Mouse (Mus musculus) heart, postnatal 14 days (tissue): ENCODE measurements around the gene Frmpd2. TPM values are rescaled to one million over a fixed set of nuclear protein-coding genes. Genes with fewer than 3 reads are reported as not detected.

Experiments used
- DNase-seq, 2 experiments: peaks; one replicate each; pipeline ENCODE4 v3.0.0; 2021 to 2022
- intact Hi-C: fragments of 180-260 bp; cut with DNase I; formaldehyde crosslinking; loops from one replicate; pipeline ENCODE4 v1.15.1; 2025
- total RNA-seq, 2 experiments: library from RNA; stranded (reverse); gene quantifications; 2 replicates each; pipeline ENCODE4 v1.2.3; 2021

The Frmpd2 gene
- total RNA-seq, 2 experiments from 2014 or later: 0.22 TPM; not detected in 1

DNA sequence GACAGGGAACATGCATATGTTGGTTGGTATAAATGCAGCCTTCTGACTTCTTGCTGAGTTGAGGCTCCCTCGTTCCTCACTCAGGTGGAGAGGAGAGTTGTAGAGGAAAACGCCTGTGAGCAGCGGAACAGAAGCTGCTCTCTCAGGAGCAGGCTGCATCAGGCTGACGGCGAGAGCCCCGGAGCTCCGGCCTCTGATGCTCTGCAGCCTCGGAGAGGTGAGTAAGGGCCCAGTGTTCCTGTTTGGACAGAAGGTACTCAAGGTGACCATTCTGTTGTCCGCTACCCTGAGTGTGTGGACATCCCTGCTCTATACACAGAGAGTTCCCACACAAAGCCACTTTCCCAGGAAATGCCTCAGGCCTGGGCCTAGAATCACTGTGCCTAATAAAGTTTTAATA, 31.8 kb downstream of the Frmpd2 start:
- DNase-seq: no peak
- intact Hi-C loops: no loop called here

- intact Hi-C loops: no loop called here
- DNase-seq: no peak
Measured at GRCm38 (mm10) chr14:33506696-33507095, 35.2 kb downstream of the Frmpd2 start.

- intact Hi-C loops: no loop called here
- DNase-seq: no peak
Measured at GRCm38 (mm10) chr14:33508660-33509059, 37.2 kb downstream of the Frmpd2 start.

- no peak for DNase-seq
- intact Hi-C loops: no loop called here
Measured at GRCm38 (mm10) chr14:33513877-33514276, 42.4 kb downstream of the Frmpd2 start.

GRCm38 (mm10) chr14:33514756-33515285, 43.3 kb downstream of the Frmpd2 start:
- intact Hi-C loops: no loop called here
- no peak for DNase-seq

DNA sequence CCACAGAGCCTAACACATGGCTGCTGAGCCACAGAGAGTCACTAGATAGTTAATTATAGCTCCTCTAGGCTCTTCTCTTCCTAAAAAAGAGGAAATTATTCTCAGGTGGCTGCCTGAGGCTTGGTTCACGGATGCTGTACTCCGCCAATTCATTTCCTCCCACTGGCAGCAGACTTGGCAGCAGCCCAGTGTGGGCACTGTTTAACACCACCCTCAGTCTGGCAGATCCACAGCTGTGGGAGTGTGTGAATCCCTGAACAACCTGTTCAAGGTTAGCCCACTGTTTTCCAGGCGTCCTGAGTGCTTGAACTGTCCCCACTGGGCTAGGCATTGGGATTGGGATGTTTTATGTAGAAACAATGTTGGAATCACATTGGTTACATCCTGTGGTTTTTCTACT, 50.0 kb downstream of the Frmpd2 start:
- no peak for DNase-seq
- intact Hi-C loops: no loop called here

DNA sequence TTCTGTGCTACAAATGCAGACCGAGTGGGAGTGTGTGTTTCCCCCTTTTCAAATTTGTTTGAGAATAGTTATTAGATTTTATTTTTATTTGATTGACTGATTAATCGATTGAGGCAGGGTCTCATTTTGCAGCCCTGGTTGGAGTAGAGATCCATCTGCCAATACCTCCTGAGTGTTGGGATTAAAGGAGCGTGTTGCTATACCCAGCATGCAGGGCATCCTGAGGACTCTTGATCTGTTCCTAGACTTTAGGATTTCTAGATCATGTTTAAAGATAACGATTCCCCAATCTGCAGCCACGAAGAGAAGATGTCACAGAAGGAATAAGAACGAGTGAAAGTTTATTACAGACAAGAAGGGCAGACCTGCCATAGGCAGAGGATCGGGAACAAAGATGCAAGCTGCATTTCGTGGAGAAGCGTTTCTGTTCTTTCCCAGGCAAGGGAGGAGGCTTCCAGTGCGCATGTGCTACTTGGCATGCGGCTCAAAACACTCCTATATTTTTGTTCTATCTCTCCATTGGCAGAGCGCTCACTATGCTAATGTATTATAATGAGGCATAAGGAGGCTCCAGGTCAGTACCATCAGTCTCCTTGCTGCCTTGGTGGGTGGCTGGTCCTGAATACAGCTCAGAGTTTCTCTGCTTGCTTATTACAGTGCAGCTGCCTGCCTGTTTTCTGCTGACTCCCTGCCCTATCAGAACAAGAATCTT, 53.9 kb downstream of the Frmpd2 start:
- intact Hi-C loops: no loop called here
- no peak for DNase-seq

DNA sequence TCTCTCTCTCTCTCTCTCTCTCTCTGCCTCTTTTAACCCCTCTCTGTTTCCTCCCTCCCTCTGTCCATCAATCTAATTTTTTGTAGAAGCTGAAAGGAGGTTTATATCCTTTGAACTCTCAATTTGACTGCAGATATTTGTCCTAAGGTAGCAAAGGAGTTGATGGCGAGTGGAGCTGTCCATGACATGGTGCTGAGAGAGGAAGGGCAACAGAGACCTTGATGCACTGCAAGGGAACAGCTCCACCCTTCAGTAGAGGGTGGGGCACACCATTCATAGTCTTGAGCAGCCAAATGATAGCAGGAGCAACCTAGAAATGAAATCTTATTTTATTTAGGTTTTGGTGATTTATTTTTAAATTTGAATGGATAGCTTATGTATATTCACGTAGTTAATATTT, 55.1 kb downstream of the Frmpd2 start:
- peak in 1 of 2 experiments; percentile 10 for DNase-seq
- intact Hi-C loops: no loop called here

DNA sequence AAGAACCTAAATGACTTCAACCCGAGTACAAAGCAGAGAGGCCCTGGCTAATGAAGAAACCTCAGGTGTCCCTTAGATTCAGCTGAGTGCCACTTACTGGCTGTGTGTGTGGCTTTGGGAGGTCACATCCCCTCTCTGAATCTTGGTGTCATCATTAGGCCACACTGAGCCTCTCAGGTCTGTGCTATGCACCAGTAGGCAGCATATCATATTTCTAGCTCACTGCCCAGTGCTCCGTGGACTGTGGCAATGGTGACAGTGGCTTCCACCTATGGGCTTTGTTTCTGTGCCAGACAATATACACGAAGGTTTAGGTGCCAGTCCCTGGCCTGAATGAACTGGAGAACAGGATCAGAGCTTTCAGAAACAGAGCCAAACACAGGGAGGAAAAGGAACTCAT, 56.4 kb downstream of the Frmpd2 start:
- intact Hi-C loops: no loop called here
- DNase-seq: no peak

- no peak for DNase-seq
- intact Hi-C loops: no loop called here
Measured at GRCm38 (mm10) chr14:33531331-33531912, 59.9 kb downstream of the Frmpd2 start.

DNA sequence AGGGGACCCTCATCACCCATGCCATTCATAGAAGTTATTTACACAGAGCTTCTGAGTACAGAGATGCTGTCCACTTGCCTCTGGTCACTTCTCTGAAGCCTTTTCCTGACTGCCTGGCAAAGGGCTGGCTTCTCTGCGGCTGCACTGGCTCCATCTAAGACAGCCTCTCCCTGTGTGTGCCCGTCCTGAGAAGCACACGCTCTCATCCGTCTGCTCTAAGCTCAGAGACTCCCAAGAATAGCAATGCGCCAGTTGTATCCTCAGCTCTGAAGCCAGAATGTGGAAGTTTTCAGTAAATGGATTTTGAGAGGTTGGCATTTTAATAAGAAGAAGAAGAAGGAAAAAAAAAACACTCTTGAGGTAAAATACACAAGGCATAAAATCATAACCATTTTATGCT, 61.3 kb downstream of the Frmpd2 start:
- intact Hi-C loops: no loop called here
- no peak for DNase-seq

DNA sequence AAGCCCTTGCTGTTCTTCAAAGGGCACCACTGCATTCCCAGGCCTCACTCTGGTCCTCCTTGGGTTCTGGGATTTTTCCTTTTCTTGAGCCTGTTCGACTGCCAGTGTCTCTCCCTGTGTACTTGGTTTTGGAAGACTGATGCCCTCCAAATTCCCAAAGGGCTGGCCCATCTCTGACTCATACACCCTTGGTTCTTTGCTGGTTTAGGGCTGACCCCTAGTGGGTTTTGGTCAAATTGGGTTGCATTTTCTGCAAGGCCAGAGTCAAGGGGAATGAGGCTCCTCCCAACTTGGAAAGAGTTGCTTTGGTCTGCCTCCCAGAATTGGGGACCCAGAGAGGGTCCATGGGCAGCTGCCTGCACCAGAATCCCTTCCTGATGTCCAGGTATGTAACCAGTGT, 62.0 kb downstream of the Frmpd2 start:
- peak; percentile 3 to 5 for DNase-seq
- intact Hi-C loops: no loop called here

- no peak for DNase-seq
- intact Hi-C loops: no loop called here
Measured at GRCm38 (mm10) chr14:33535317-33535716, 63.8 kb downstream of the Frmpd2 start.

DNA sequence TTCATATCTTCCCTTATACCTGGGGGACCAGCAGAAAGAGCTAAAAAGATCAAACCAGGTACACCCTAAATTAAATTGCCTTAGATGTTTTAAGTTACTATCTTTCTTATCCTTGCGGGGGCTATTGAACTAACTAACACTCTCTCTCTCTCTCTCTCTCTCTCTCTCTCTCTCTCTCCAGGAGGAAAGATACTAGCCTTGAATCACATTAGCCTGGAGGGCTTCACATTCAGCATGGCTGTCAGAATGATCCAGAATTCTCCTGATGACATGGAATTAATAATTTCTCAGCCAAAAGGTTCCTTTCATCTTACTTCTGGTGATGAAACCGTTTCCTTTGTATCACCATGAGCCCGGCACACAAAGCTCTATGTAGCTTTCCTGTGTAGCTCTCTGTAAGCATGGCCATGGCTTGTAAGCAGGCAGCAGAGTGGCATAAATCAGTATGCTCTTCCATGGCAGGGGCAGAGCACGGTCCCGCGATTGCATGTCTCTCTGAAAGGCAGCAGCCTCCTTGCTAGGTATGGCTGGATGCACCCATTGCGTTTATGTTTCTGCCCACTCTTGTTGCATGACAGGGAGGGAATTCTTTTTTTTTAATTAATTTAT, 68.2 kb downstream of the Frmpd2 start:
- intact Hi-C loops: no loop called here
- DNase-seq: no peak

- intact Hi-C loops: no loop called here
- no peak for DNase-seq
Measured at GRCm38 (mm10) chr14:33545565-33546143, 74.2 kb downstream of the Frmpd2 start.

DNA sequence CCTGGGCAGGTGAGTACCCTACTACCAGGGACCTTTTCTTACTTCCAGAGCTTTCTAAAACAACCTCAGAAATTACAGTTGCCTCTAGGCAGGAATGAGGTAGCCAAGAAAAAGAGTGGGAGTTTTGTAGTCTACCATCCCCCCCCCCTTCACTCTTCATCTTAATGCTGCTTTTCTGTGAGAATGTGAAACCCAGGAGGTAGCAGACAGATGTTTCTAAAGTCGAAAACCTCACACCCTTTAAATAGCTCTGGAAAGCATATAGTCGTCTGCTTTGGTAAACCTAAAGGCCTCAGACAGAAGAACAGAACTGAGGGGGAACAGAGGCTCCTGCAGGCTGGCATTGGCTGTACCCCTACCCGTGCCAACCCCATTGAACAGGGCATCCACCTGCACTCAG, 77.2 kb downstream of the Frmpd2 start:
- DNase-seq: no peak
- intact Hi-C loops: no loop called here

GRCm38 (mm10) chr14:33549856-33550255, 78.4 kb downstream of the Frmpd2 start:
- no peak for DNase-seq
- intact Hi-C loops: no loop called here

DNA sequence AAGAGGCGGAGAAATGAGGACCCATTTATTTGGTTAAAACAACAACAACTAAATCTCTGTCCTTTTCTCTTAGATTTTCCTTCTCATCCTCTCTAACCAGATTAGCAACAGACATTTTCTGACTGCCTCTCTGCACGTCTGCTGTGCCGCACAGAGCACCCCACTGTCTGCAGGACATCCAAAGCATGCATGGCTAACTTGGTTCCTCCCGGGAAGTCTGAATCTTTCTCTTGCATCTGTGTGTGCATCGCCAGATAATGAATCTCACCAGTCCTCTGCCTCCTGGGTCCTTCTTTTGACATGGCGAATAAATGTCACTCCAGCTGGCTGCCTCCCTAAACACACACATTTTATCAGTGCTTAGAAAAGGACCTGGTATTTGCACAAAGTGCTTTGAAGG, 99.2 kb downstream of the Frmpd2 start:
- intact Hi-C loops: no loop called here

GRCm38 (mm10) chr14:33573643-33574042, 102.1 kb downstream of the Frmpd2 start:
- no peak for DNase-seq

More for the DNA sequence above, 99.2 kb downstream of the Frmpd2 start:
- DNase-seq: no peak

DNA sequence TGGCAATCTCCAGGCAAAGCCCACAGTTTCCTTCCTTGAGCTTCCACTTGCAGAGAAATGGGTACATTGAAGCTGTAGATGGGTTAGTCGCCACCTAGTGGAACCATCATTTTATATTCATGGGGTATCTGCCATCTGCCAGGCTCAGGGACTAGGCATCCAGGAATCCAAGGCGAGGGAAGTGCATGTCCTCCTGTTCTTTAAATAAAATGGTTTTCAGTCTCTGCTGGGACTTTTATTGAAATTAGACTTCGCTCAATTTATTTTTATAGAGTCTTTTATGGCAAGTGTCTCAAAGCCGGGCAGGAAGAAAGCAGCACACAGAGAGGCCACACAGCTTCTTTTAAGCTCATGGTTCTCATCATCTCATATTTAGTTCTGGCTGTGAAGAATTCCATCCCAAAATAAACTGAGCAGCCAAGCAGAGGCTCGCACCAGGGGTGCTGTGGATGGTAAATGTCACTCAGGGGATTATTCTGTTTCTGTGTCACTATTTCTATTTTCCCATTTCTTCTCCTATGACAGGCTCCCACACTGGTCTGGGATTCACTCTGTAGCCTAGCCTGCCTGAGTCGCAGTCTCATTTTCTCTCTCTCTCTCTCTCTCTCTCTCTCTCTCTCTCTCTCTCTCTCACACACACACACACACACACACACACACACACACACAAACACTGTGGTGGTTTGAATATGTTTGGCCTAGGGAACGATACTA, 108.4 kb downstream of the Frmpd2 start:
- no peak for DNase-seq
- intact Hi-C loops: no loop called here

More at GRCm38 (mm10) chr14:33573643-33574042, 102.1 kb downstream of the Frmpd2 start:
- intact Hi-C loops: no loop called here

- peak in 1 of 2 experiments; percentile 6 for DNase-seq
- intact Hi-C loops: no loop called here
Measured at GRCm38 (mm10) chr14:33588951-33589350, 117.5 kb downstream of the Frmpd2 start, which contains the start of gene Ptpn20. TSS of gene Ptpn20 (plus strand) at chr14:33589207.
